Mouse (Mus musculus): Measurements from ENCODE around the gene Nfic. TPM values are rescaled to one million over a fixed set of nuclear protein-coding genes. Genes with fewer than 3 reads are reported as not detected.

The Nfic gene
- polyA plus RNA-seq, 1 experiment from 2014 or later, result 21.9 TPM

DNA sequence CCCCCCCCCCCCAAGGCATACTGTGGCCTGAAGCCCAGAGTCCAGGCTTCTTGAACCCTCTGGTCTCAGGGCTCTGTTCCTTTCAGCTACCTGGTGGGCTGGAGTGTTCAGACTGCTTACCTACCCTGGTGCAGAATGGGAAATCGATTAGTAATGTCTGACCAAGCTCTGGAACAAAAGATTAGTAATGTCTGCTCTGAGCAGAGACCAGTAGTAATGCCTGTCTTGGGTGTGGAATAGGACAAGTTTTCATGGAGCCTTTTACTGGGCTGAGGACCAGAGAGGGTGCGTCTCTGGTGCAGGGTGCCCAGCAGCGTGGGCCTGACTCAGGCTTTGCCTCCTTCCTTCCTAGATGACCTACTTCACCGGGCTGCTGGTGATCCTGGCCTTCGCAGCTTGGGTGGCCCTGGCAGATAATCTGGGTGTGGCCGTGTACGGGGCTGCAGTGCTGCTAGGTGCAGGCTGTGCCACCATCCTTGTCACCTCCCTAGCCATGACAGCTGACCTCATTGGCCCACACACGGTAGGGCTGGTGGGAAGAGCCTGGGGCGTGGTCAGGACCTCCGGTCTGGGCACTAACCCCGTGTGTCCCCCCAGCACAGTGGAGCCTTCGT, 93.0 kb downstream of the Nfic start:
- DNase-seq (ENCODE audit: low spot score), result no peak

- DNase-seq (ENCODE audit: low spot score), result no peak
These were observed 94.7 kb downstream of the Nfic start for GRCm38 (mm10) chr10:81360721-81361120.

GRCm38 (mm10) chr10:81358841-81359240, 96.6 kb downstream of the Nfic start:
- no peak for DNase-seq (ENCODE audit: low spot score)

DNA sequence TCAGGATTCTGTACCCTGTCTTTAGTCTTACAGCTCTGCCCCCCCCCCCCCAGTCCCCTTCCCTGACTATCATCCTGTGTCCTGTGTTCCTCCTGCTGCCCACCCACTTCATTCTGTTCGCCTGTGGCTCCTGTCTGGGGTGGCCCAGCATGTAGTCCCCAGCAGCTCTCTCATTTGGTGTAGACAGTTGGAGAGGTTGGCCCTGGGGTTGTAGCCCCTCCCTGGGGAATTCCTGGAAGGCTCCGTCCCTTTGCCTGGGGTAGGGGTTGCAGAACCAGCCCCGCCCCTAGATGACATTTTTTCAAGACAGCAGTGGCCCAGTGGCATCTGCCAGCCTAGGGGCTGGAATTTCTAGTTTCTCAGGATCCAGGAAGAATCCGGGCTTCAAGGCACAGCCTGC, 97.2 kb downstream of the Nfic start:
- DNase-seq (ENCODE audit: low spot score), result no peak

GRCm38 (mm10) chr10:81356991-81357844, 98.2 kb downstream of the Nfic start, which contains the start of gene Mfsd12:
Gene Mfsd12 (plus strand): TSS chr10:81357491.
- DNase-seq (ENCODE audit: low spot score), result peak; percentile 93

- DNase-seq (ENCODE audit: low spot score), result no peak
These were observed 99.0 kb downstream of the Nfic start for GRCm38 (mm10) chr10:81356352-81356990.

DNA sequence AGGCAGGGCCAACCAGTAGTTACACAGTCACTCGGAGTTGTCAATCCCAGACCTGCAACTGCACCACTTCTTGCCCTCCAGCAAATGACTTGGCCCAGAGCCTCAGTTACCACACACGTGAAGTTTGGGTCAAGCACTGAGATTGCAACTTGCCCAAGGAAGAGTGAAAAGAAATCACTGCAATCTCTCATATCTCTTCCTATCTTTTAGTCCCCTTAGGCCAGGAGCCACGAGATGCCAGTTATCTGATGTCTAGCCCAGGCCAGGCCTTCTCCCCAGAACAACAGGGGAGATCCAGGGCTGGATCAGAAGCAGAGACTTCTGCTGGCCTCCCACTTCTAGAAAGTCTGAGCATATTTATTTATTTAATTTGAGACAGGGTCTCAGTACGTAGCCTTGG, 99.9 kb downstream of the Nfic start:
- no peak for DNase-seq (ENCODE audit: low spot score)

DNA sequence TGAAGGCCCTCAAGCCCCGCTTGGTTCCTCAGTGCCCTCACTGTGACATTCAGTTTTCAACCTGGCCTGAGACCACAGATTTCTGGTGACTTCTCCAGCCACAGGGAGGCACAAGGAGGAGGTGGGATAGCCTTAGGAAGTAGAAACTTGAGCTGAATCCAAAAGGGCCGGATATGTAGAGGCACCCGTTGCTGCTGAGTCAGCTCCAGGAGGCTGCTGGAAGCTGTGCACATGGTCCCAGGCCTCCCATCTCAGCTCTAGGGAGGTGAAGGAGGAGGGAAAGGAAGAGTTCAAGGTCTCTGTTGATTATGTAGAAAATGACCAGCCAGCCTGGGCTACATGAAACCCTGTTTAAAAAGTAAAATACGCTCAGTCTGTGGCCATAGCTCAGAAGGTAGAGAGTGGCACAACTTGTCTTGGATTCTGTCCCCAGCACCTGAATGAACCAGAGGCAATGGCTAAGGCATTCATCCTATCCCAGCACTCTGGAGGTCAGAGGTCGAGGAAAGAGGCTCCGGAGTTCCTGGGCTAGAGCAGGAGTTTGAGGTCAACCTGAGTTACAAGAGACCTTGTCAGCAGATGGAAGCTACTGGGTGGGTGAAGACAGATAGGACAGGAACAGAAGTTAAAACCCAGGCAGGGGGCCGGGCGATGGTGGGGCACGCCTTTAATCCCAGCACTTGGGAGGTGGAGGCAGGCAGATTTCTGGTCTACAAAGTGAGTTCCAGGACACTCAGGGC, 100.5 kb downstream of the Nfic start:
- no peak for DNase-seq (ENCODE audit: low spot score)

DNA sequence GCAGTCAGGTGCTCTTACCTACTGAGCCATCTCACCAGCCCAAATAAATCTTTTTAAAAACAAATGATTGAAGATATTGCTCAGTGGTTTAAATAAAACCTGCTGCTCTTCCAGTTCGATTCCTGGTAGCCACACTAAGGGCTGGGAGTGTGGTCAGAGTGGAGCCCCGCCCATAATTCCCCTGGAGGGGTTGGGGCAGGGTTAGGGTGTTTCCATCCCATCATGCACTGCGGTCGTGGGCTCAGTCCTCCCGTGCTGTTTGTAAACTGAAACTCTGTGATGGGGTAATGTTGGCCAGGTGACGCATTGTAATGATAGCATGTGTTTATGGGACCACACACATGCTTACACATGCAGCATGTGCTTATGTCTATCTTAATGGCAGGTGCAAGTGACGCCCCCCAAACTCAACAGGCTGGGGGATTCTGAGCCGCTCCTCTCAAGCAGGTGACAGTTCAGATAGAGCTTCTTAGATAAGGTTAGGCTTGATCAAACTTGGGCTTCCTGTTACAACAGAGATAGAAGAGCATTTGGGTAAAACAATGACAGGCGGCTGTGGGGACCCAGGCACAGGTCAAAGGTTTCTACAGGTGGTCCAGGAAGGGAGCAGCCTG, 103.7 kb downstream of the Nfic start:
- DNase-seq (ENCODE audit: low spot score), result peak; percentile 74

GRCm38 (mm10) chr10:81350351-81351063, 104.9 kb downstream of the Nfic start, which contains the start of gene Hmg20b:
Gene Hmg20b (minus strand): TSS chr10:81350480.
- DNase-seq (ENCODE audit: low spot score), result peak; percentile 99

GRCm38 (mm10) chr10:81349961-81350350, 105.5 kb downstream of the Nfic start:
- no peak for DNase-seq (ENCODE audit: low spot score)

- peak; percentile 43 for DNase-seq (ENCODE audit: low spot score)
These were observed 106.3 kb downstream of the Nfic start for GRCm38 (mm10) chr10:81349146-81349545.

GRCm38 (mm10) chr10:81346453-81347067, 108.9 kb downstream of the Nfic start:
- peak; percentile 34 for DNase-seq (ENCODE audit: low spot score)

Small RNAs within 50 kb of the gene (microRNA-seq; reads per million reads assigned to microRNA genes)
- gene Gm25595 (ENCODE audit: borderline number of aligned reads) (not detected), gene Mir1191b (ENCODE audit: borderline number of aligned reads) (not detected), gene Mir6913 (ENCODE audit: borderline number of aligned reads) (not detected)

Other genes with a start within 250 kb of the Nfic start
- 0.62 and 0.70 TPM in 2 replicates for gene Atcay, start 224.8 kb downstream of the Nfic start, polyA plus RNA-seq (2015; fragmentation: Nextera tagmentation; extraction: Ambion mirVana)
- gene Zfr2, start 222.5 kb downstream of the Nfic start, polyA plus RNA-seq (2015; fragmentation: Nextera tagmentation; extraction: Ambion mirVana), result 0.81 and 1.7 TPM in 2 replicates
- gene Matk, start 202.7 kb downstream of the Nfic start, polyA plus RNA-seq (2015; fragmentation: Nextera tagmentation; extraction: Ambion mirVana), result 17.7 and 19.3 TPM in 2 replicates
- gene Mrpl54, start 188.7 kb downstream of the Nfic start, polyA plus RNA-seq (2015; fragmentation: Nextera tagmentation; extraction: Ambion mirVana), result 216 and 225 TPM in 2 replicates
- 34.8 and 38.7 TPM in 2 replicates for gene Apba3, start 188.7 kb downstream of the Nfic start, polyA plus RNA-seq (2015; fragmentation: Nextera tagmentation; extraction: Ambion mirVana)
- 7.8 and 9.3 TPM in 2 replicates for gene Tjp3, start 164.1 kb downstream of the Nfic start, polyA plus RNA-seq (2015; fragmentation: Nextera tagmentation; extraction: Ambion mirVana)
- gene Pip5k1c, start 162.7 kb downstream of the Nfic start, polyA plus RNA-seq (2015; fragmentation: Nextera tagmentation; extraction: Ambion mirVana), result 36.9 and 38.6 TPM in 2 replicates
- 41.3 and 45.8 TPM in 2 replicates for gene Cactin, start 134.5 kb downstream of the Nfic start, polyA plus RNA-seq (2015; fragmentation: Nextera tagmentation; extraction: Ambion mirVana)
- gene Tbxa2r, start 126.9 kb downstream of the Nfic start, polyA plus RNA-seq (2015; fragmentation: Nextera tagmentation; extraction: Ambion mirVana), result 97.5 and 103 TPM in 2 replicates
- 0.14 and 0.16 TPM in 2 replicates for gene Gipc3, start 112.4 kb downstream of the Nfic start, polyA plus RNA-seq (2015; fragmentation: Nextera tagmentation; extraction: Ambion mirVana)
- 88.5 and 100 TPM in 2 replicates for gene Hmg20b, start 105.2 kb downstream of the Nfic start, polyA plus RNA-seq (2015; fragmentation: Nextera tagmentation; extraction: Ambion mirVana)
- gene Mfsd12, start 98.1 kb downstream of the Nfic start, polyA plus RNA-seq (2015; fragmentation: Nextera tagmentation; extraction: Ambion mirVana), result 36.3 and 38.1 TPM in 2 replicates
- 1.7 and 3.0 TPM in 2 replicates for gene 4930404N11Rik, start 89.8 kb downstream of the Nfic start, polyA plus RNA-seq (2015; fragmentation: Nextera tagmentation; extraction: Ambion mirVana)
- gene Fzr1, start 77.1 kb downstream of the Nfic start, polyA plus RNA-seq (2015; fragmentation: Nextera tagmentation; extraction: Ambion mirVana), result 87.1 and 96.9 TPM in 2 replicates
- gene Dohh, start 71.2 kb downstream of the Nfic start, polyA plus RNA-seq (2015; fragmentation: Nextera tagmentation; extraction: Ambion mirVana), result 71.3 and 78.7 TPM in 2 replicates
- 2.3 TPM in 2 replicates for gene Gm48551, start 71.2 kb downstream of the Nfic start, polyA plus RNA-seq (2015; fragmentation: Nextera tagmentation; extraction: Ambion mirVana)
- 0.72 and 1.5 TPM in 2 replicates for gene Gm48552, start 66.6 kb downstream of the Nfic start, polyA plus RNA-seq (2015; fragmentation: Nextera tagmentation; extraction: Ambion mirVana)
- gene Smim24, start 62.6 kb downstream of the Nfic start, polyA plus RNA-seq (2015; fragmentation: Nextera tagmentation; extraction: Ambion mirVana), result 12.5 and 14.0 TPM in 2 replicates
- 0.04 and 0.25 TPM in 2 replicates for gene Celf5, start 27.1 kb upstream of the Nfic start, polyA plus RNA-seq (2015; fragmentation: Nextera tagmentation; extraction: Ambion mirVana)
- gene Ncln, start 40.8 kb upstream of the Nfic start, polyA plus RNA-seq (2015; fragmentation: Nextera tagmentation; extraction: Ambion mirVana), result 39.4 and 45.5 TPM in 2 replicates
- 22.2 and 25.6 TPM in 2 replicates for gene S1pr4, start 44.5 kb upstream of the Nfic start, polyA plus RNA-seq (2015; fragmentation: Nextera tagmentation; extraction: Ambion mirVana)
- 3.5 TPM in 2 replicates for gene Gna15, start 68.6 kb upstream of the Nfic start, polyA plus RNA-seq (2015; fragmentation: Nextera tagmentation; extraction: Ambion mirVana)
- gene Gna11, start 89.6 kb upstream of the Nfic start, polyA plus RNA-seq (2015; fragmentation: Nextera tagmentation; extraction: Ambion mirVana), result 28.5 and 30.0 TPM in 2 replicates
- gene Aes, start 103.9 kb upstream of the Nfic start, polyA plus RNA-seq (2015; fragmentation: Nextera tagmentation; extraction: Ambion mirVana), result 683 and 740 TPM in 2 replicates
- 2.4 and 2.9 TPM in 2 replicates for gene Tle2, start 118.9 kb upstream of the Nfic start, polyA plus RNA-seq (2015; fragmentation: Nextera tagmentation; extraction: Ambion mirVana)
- gene Tle6, start 145.4 kb upstream of the Nfic start, polyA plus RNA-seq (2015; fragmentation: Nextera tagmentation; extraction: Ambion mirVana), result 3.7 and 4.8 TPM in 2 replicates
- 0.85 and 0.98 TPM in 2 replicates for gene BC025920, start 150.6 kb upstream of the Nfic start, polyA plus RNA-seq (2015; fragmentation: Nextera tagmentation; extraction: Ambion mirVana)
- 26.7 and 31.3 TPM in 2 replicates for gene Sirt6, start 172.2 kb upstream of the Nfic start, polyA plus RNA-seq (2015; fragmentation: Nextera tagmentation; extraction: Ambion mirVana)
- 2.2 and 2.3 TPM in 2 replicates for gene Ankrd24, start 172.9 kb upstream of the Nfic start, polyA plus RNA-seq (2015; fragmentation: Nextera tagmentation; extraction: Ambion mirVana)
- 4.4 and 5.6 TPM in 2 replicates for gene Gm10778, start 193.4 kb upstream of the Nfic start, polyA plus RNA-seq (2015; fragmentation: Nextera tagmentation; extraction: Ambion mirVana)
- gene Zfp433, start 249.2 kb upstream of the Nfic start, polyA plus RNA-seq (2015; fragmentation: Nextera tagmentation; extraction: Ambion mirVana), result 17.1 and 19.0 TPM in 2 replicates

All from thymus, postnatal 0 days (tissue).